Mouse (Mus musculus): Measurements from ENCODE around the gene Car10.

The Car10 gene

DNA sequence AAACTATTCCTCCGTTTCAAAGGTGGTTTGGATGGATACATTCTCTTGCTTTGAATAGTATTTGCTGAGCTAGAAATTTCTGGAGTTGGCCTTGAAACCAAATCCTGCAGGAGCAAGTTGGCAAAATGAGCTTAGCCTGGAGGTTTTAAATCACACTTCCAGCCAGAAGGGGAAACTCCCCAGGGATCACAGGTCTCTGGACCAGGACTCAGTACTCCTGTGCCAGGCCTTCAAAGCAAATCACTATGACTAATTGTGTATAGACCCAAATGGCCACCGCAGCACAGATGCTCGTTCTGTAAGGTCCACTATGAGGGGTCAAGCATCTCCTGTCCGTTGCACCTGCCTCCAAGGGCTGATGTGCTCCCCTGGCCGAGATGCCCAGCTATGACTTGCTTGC lies 403.8 kb downstream of the Car10 start:
- DNase-seq = no peak

DNA sequence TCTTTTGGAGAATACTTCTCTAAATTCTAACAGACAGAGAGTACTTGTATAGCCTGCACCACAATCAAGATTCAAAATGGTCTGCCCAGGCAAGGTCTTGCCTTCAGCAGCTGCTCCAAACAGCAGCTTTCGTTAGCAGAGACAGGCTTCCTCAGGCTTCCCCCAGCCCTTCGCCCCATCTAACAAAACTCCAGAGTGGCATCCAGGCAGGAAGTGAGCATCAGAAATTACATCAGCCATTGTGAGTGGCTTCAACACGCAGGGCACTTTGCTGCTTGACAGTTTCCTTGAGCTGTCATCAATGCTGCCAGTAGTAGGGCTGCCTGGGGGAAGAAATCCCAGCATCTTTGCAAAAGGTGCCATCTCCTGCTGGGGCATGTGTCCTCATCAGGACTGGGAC lies 405.0 kb downstream of the Car10 start:
- DNase-seq = no peak

DNA sequence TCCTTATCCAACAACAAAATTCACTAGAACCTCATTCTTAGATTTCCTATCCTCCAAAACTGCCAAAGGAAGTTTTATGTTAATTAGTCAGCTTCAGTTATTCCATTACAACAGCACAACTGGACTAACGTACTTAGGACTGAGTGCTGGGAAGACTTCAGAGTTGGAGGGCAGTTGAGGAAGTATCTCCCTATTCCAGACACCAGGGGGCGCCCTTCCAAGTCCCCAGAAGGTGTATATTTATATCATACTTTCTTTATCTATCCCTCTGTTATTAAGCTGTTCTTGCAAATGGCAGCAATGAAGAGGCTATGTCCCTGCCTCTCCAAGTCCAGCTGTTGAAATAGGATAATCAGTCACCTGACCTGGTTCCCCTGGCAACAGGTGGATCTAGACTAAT lies 405.6 kb downstream of the Car10 start:
- peak in 1 of 2 experiments; percentile 21 for DNase-seq

DNA sequence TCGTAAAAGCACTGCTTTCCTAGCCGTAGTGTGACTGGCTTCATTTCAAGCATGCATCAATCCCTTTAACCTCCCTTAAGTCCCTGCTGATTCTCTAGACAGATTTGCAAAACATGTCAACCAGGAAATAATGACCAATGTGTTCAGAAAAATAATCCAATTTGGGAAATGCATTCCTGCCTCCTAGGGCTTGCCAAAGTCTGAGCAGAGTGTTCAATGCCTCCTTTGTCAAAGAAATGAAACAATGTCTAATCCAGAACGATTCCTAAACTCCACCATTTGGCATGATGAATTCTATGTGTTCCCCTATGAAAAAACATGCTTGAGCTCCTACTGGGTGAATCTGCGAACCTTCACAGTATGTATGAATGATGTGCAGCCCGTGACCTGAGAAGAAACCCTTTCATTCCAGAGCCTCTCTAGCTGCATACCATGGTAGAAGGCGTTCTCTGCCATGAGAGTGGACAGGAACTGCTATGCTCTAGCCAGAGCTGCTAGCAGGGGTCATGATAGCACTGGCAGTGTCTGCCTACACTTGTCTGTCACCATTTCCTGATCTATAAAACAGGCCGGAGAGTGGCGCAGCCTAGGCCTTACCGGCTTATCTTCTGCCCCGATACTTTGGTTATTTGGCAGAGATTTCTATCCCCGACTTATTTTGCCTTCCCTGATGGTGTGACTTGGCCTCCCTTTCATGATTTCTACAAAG lies 411.9 kb downstream of the Car10 start:
- no peak for DNase-seq

DNA sequence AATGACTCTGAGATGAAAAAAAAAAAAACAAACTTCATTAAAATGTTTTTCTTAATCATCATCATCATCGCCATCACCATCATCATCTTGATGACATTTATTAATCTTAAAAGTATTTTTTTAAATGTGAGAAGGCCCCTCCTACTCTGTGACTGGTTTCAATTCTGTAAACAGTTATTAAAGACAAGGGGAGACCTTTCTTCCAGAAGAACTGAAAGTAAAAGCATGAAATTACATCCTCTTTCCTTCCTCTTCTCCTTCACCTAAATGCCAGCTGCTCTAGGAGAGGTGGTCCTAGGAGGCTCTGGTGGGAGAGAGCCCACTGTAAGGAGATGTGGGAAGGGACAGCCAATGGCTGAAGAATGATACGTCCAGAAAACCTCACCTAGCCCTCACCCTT lies 415.0 kb downstream of the Car10 start:
- no peak for DNase-seq

DNA sequence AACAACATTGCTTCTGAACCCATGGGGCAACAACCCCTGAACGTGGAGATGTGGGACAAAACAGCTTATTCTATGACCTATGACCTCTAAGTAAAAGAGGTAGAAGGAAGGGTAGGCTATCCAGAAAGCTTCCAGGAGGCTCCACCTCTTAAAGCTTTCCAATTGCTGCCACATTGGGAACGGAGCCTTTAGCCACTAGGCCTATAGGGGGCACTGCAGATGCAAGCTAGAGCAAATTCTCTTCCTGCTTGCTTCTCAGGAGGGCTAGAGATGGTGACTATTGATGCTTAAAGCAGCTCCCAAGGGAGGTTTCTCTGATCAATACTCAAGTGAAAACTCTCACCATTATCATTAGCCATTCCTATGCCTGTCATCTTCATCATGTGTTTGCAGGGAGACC lies 416.6 kb downstream of the Car10 start:
- DNase-seq = no peak

DNA sequence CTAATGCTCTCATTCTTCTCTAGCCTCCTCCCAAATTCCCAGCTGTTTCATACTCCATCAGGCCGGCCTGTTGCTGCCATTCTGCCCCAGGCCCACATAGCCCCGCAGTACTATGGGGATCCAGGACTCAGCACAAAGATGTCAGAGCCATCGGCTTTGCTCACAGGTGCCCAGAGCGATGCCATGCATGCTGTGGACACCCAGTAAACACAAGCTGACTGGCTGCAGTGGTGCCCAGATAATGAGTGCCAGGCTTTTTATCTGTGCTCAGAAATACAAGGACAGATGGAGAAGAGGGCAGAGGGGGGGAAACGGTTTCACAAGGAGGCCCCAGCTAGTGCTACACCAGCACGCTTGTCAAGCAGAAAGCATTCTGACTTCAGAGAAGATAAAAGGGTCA lies 417.7 kb downstream of the Car10 start:
- no peak for DNase-seq

DNA sequence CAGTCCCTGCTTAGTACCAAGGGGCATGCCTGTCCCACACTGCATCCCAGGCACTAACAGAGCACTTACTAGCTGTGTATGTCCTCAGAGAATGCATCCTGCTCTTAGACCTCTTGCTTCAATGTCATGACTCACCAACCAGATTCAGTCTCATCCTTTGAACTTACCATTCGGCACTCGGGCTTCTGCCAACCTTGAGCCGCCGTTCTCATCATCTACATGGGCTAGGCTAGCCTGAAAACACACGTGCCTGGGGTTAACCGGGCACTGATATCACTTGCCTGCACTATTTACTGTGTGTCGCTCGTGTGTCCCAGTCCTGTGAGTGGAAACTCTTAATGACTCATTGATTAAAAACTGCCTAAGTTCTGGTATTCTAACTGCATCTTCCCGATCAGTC lies 418.4 kb downstream of the Car10 start:
- no peak for DNase-seq

DNA sequence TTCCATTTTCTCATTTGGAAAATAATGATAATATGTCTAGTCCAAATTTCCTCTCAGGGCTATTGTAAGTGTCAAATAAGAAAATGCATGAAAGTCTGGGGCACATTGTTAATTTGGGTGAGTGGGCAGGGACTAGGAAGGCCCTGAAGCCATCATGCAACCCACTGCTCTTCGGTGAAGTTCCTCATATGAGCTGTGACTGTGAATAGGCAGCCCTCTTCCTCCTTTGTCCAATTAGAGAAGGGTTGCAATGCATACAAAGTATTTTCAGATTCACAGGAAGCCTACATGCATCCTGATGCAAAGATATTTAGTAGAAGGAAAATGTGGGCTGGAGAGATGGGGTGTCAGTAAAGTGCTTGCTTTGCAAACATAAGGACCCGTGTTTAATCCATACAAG lies 419.1 kb downstream of the Car10 start:
- DNase-seq = no peak

DNA sequence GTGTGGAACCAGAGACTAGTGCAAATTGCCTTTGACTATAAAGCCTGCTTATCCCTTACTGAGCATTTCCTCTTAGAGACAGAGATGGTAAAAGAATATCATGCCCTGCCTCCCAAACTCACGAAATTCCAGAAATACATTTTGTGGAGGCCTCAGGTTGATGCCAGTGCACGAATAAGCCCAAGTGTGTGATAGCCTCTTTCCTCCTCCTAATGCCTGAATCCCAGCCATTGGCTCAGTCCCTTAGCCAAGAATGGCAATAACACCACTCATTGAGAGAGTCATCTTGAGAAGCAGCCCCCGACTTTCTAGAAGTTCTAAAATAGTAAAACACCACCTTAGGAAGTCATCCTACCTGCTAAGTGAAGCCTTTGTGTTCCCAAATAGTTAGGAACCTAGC lies 424.7 kb downstream of the Car10 start:
- no peak for DNase-seq

DNA sequence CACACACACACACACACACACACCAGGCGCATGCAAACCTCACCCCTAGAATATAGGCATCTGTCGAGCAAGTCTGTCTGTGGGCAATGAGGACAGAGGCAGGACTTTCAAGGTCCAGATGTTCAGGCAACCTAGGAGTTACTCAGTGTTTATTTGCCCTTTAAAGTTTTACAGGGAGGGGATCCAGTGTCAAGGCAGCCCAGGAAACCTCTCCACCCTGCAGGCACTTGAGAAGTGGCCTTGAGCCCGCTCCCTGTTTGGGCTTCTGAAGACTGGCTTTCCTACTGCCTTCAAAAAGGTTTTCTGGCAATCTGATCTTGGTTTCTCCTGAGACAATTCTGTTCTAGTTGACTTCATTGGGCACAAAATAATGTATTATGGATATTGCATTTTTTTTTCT lies 428.1 kb downstream of the Car10 start:
- no peak for DNase-seq

DNA sequence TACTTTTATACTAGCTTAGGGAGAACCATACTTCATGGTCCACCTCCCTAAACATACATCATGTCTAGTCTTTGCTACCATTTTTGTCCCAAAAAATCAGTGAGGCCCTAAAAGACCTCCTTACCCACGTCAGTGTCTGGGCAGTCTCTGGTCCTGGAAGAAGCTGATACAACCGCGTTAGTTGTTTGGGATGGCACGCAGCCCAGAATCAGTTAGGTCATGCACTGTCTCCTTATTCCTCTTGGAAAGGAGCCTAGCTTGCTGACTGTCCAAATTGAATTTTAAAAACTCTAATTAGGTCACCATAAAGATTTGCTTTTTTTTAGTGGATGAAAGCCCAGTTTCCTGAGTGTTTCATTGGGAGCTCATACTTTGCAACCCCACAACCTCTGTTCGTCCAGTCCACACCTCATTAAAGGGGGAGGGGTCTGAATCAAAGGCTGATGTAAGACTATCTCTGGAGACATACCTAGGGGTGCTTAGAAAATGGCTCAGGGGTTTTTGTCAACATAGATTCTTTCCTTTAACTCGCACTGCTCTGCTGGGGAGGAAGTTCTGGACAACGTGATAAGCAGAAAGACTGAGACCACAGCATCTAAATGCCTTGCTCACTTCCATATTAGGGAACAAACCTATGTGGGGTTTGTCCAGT lies 433.3 kb downstream of the Car10 start:
- DNase-seq = peak in 1 of 2 experiments; percentile 2

DNA sequence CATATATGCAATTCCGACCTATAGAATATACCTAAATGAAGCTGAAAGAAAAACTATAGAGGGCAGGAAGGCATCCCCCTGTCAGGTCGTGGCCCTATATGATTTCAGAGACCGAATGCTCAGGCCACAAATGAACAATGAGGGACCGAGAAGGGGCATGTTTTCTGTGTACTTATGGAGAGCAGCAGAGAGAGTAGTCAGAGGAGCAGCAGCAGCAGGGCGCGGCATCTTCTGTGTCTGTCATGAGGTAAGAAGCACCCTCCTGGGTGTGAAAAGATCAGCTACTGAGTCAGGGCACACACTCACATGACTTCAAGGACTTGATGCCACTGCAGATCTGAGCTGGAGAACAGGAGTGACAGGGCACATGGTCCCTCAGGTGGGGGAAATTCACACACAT lies 438.4 kb downstream of the Car10 start:
- no peak for DNase-seq

DNA sequence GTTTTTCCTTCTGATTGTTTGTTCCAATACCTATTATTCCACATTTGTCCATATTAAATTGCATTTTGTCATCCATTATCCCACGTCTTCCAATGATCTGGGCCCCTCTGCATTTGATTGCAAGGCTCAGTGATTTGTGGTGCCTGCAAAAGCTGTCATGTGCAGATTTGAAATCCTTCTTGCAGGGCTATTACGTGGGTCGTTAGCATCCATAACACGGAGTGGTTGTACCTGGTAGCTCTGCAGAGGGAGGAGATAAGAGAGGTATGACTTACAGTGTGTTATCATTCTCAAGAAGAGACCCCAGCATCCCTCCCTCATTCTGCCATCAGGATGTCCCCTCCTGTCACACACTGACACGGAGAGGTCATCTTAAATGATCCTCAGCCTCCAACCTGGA lies 451.1 kb downstream of the Car10 start:
- DNase-seq = no peak

DNA sequence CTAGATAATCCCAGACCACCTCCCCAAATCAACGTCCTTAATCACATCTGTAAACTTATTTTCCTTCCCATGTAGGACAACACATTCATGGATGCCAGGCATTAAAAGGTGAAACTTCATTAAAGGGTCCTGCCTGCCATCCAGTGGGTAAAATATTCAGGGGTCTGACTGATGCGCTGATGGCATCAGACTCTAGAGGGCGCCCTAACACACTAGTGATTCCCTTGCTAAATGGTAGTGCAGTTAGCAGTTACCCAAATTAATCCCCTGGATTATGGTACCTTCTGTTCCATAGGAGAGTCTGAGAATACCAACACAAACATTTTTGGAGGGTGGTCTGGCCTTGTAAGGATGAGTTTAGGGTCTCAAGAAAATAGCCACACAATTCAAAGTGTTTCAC lies 453.1 kb downstream of the Car10 start:
- peak in 1 of 2 experiments; percentile 9 for DNase-seq

DNA sequence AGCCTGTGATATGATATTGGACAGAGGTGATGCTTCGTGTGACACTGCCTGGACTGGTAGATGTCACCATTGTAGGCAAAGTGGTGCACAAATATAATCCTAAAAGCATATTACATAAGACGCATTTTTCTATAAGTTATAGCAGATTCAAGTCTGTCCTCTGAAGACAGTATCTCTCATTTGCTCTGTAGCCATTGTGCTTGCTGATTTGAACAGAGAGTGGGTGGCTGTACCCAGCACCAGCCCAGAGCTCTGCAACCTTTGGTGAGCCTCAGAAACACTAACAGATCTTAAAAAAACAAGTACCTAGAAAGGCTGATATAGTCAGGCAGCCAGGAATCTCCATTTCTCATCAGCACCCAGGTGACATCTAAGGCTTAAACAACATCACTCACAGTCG lies 461.3 kb downstream of the Car10 start:
- no peak for DNase-seq

DNA sequence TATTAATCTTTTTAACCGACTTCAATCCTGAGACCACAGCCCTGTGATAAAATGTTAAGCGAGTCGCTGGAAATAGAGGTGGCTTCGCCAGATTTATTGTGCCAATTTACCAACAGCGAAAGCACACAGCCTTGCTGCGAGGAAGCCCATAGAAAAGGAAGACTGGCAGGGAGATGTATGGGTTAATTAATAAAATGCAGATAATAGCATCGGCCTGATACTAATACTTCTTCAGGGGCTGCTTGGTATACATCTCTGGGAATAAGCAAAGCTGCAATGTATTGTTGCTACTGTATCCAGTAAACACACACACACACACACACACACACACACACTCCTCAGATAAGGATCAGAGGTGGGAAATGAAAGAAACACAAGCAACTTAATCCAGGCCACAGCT lies 462.7 kb downstream of the Car10 start:
- DNase-seq = no peak

DNA sequence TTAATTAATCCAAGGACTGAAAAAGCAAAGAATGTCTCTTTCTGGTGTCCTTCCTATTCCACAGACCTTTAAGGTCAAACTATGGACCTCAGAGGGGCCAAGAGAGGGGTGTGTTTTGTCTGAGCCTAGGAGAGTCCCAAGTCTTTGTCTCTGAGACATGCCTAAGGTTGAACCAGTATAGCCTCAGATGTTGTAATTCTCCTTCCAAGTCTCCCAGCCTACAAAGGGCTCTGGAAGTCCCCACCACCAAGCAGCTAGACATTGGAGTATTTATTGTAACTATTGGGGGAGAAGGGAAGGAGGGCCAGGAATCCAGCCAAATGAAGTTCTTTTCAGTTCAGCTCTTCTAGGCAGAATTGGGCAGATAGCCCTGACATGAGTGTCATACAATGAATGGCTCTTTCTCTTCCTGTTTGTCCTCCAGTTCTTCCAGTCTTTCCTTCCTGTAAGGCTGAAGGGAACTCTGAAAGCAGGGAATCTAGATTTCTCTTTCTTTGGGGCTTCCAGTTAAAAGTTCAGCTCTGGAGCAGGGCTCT lies 464.6 kb downstream of the Car10 start:
- DNase-seq = no peak

DNA sequence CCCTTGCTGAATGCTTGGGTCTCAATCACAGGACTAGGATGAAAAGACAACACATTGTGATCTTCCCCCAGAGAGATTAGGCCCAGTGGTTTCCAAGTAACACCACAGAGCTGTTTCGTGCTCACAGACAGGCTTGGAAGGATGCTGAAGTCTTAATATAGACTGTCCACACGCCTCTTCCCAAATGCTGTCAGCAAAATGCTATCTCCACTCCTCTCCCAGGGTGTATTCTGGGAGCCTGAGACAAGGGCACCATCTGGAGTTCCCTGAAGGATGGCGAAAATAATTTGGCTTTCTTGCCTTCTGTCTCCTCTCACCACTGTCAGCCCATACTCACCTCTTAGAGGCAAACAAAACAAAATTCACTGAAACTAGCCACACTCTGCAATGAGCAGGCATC lies 467.9 kb downstream of the Car10 start:
- DNase-seq = no peak

DNA sequence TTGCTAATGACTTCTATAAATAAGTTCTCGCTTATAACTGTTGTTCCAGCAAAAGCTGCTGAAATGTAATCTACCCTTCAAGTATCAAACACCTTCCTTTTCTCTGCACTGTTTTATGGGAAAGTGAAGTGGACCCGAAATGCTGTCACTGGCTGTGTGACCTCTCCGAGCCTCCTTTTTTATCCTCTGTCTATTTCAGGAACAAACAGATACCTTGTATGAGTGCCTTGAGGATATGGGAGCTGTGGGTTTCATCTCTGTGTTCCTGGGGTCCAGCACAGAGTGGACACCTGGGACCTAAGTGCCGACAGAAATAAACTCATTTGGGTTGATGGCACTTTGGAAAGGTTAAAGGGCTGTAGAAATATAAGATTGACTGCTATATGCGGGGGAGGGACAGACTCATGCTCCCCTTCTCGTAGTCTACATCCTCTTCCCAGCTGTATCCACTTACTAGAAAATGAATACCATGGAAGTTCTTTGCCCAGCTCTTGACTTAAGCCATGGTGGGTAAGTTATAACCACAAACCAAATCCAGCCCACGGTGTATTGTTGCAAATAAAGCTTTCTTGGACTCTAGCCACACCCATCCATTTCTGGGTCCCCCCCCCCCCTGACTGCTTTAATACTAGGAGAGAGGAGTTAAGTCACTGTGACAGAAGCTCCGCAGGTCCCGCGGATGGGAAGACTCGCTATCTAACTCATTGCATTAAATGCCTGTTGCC lies 474.3 kb downstream of the Car10 start:
- DNase-seq = no peak

DNA sequence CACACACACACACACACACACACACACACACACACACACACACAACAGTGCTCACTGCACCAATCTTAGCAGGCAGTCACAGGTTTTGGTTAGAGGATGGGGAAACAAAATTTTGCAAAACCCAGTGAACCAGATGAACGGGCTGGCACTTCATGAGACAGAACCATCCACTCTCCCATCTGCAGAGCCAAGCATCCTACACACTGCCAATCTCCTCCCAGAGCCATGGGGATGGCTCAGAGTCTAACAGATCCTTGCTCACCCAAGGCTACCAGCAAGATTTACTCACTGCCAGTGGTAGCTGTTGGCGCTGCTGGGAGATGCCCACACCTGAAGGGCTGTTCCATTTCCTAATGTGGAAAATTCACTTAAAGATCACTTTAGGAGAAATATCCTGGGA lies 479.6 kb downstream of the Car10 start:
- no peak for DNase-seq

DNA sequence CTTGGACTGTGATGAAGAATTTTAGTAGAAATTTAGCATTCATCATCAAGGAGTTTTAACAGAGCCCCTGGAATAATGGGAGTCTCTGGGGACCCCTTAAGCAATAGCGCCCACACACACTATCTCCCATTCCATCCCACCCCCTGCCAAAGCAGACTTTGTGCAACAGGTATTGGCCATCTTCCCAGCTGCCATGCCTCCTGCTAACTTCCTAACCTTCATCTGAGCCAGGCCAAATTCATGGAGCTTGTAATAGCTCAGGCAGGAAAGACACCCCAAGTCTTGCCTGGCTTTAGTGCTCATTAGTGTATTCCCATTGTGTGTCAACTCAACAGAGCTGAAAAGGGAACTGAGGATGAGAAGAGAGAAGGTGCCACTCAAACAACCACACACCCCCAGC lies 481.8 kb downstream of the Car10 start:
- no peak for DNase-seq

DNA sequence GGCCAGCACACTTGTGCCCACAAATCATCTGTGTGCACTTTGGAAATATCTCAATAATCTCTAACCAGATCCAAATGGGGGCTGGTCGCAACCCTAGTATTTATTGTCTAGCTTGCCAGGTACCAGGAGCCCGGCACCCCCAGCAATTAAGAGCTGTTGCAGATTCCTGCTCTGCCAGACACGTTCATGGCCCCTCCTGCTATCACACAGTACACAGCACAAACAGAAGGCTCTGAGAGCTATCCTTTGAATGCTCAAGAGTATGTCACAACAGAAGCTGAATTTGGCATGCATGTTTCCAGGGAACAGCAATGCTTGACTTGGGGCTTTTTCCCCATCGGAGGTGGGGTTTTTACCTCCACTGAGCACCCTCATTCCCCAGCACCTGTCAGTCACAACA lies 483.5 kb downstream of the Car10 start:
- DNase-seq = no peak

DNA sequence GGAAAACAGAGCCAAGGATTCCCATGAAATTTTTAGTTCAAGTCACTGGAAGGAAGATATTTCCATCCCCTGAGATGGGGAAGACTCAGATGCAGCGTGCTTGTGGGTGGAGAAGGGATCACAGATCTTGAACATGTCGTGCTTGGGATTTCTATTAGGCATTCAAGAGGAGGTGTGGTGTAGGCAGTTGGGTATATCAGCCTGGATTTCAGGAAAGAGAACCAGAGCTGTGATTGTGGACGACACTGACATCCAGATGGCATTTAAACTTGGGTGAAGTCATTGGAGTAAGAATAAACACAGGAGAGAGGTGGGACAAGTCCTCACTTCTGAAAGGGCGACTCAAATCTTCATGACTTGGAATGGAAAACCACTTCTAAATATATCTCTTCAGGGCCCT lies 490.0 kb downstream of the Car10 start:
- DNase-seq = no peak
